Mouse (Mus musculus): ENCODE results near the gene Pla2g10.
"Not testable (repeated sequence)": the region's sequence is repeated elsewhere in the genome, so short reads cannot be mapped to it uniquely, and the experiment has no call there.

Pla2g10 gene

DNA sequence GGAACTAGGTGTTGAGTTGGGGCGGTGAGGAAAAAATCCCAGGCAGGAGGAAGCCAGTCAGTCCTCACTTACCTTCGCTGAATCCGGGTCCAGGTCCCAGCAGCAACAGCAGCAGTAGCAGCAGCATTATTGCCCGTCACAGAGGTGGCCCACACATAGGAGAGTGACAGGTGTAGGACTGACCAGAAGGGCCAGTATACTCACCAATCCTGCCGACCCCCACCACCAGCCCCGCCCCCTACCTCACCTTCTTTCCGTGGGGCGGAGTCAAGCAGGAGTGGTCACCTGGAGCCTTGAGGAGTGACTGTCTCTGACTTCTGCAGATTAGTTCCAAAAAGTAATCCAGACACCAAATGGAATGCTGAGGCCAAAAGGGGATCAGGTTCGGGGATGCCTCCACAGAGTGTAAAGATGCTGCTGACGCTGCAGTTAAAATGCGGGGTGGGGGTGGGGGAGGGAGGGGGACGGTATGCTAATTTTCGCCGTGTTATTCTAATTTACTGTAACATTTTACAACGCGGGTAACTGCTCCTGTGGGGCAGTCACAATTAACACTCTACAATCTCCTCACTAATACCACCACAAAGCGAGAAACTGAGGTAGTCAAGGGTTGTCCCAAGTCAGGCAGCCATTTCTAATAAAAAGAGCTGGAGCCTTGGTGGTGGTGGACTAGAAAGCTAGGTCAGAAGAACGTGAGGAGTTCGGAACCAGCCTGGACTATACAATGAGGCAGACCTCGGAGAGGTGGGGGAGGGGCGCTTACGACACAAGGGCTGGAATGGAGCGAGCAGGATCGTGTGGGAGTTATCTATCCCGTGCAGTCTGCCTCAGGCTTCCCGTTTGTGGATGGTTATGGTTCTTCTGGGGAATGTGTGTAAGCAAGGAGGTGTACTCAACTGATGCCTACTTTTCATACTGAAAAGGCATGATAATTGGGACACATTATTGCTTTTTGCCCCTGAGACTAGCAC, at the start of gene Pla2g10:
TSS of gene Pla2g10 (minus strand) at position 699 of the 971 bp plus-strand sequence.
- DNase-seq (ENCODE audit: low read depth, low spot score): peak; percentile 36

DNA sequence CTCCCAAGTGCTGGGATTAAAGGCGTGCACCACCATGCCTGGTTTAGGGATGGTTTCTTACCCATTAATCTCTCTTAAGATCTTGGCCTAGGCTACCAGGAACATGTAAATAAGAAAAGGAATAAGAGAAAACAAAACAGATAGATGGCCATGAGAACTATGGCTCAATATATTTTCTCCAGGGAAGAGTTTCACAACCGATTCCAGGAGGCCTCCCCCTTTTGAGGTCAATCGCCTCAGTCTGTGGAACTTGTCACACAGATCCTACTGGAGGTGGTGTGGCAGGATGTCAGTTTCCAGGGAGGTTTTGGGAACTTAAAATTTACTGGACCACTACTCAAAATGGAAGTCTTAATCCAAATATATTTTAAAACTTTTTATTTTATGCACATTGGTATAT, 43.9 kb upstream of the Pla2g10 start:
- DNase-seq (ENCODE audit: low read depth, low spot score): not testable (repeated sequence)

- not testable (repeated sequence) for DNase-seq (ENCODE audit: low read depth, low spot score)
Observed at GRCm38 (mm10) chr16:13774011-13774410, 43.2 kb upstream of the Pla2g10 start.

- DNase-seq (ENCODE audit: low read depth, low spot score): not testable (repeated sequence)
Observed at GRCm38 (mm10) chr16:13772051-13772450, 41.3 kb upstream of the Pla2g10 start.

DNA sequence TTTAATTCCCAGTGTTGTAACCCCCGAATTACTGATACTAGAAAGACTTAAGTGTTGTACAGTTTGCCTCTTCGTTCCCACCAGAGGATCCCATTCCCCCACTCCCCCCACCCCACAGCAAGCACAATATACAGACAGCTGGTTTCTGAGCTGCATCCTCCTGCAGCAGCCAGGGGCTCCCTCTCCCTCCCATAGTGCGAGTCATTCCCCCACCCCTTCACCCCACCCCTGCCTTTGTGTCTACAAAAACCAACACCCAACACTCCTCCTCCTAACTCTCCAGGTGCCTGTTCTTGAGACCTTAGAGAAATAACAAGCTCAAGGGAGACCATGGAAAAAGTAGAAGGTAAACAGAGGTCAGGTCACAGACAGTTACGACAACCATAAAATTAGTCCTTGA, 40.8 kb upstream of the Pla2g10 start:
- DNase-seq (ENCODE audit: low read depth, low spot score): not testable (repeated sequence)

DNA sequence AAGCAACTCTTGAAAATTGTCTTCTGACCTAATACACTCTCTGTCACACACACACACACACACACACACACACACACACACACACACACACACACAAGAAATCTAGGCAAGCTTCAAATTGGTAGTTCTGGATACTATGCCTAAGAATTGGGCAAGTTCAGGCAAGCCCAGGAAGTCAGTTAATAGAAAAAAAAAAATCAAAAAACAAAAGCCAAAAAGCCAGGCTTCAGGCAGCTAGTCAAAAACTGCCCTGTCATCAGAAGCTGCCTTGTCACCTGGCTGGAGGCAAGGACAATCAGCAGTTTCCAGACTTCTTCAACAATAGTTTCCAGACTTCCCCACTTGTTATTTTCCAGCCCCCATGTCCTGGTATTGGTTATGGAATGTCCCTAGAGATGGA, 35.6 kb upstream of the Pla2g10 start:
- DNase-seq (ENCODE audit: low read depth, low spot score): no peak

GRCm38 (mm10) chr16:13764519-13764918, 33.7 kb upstream of the Pla2g10 start:
- no peak for DNase-seq (ENCODE audit: low read depth, low spot score)

- DNase-seq (ENCODE audit: low read depth, low spot score): not testable (repeated sequence)
Observed at GRCm38 (mm10) chr16:13762807-13763206, 32.0 kb upstream of the Pla2g10 start.

DNA sequence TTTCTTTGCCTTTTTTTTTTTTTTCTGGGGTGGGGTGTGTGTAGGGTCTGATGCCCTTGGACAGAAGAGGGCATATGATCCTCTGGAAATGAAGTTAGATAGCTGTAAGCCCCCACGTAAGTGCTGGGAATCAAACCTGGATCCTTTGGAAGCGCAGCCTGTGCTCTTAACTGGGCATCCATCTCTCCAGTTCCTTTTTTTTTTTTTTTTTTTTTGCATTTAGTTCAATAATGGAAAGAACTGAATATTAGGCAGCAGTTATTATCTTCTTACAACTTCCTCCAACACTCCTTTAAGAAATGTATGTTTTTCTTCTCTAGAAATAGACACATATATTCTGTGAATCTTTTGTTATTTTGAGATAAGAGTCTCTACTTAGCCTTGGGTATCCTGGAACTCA, 27.0 kb upstream of the Pla2g10 start:
- no peak for DNase-seq (ENCODE audit: low read depth, low spot score)

DNA sequence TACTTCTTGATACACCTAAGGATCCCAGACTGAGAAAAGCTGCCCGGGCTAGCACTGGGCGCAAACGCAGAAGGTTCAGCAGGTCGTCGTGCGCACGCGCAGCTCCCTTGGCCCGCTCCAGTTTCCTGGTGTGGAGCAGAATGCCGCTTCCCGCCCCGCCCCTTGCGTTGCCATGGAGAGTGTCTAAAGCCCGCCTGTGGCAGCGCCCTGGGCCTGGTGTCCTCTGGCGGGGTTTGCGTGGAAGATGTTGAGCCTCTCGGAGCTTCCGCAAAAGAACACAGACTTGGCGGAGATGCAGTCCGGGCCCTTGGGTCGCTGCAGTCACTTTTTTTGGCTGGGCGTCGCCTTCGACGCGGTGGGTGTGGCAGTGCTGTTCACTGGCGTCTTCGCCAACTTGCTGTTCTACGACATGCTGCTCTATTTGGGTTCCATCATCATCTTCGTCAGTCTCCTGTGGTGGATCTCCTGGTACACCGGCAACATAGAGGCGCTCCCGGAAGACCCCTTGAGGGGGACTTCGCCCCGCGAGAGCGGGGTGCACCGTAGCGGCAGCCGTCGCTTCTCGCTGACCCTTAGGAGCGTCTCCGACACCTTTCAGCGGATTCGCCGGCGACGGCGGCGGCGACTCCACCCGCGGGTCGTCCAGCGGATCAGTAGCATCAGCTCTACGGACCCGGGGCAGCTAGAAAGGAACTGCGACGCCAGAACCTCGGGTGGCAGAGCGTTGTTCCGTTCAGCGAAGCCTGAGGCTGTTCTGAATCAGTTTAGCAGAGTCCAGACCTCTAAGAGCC, 23.8 kb upstream of the Pla2g10 start:
- DNase-seq (ENCODE audit: low read depth, low spot score): peak; percentile 95

DNA sequence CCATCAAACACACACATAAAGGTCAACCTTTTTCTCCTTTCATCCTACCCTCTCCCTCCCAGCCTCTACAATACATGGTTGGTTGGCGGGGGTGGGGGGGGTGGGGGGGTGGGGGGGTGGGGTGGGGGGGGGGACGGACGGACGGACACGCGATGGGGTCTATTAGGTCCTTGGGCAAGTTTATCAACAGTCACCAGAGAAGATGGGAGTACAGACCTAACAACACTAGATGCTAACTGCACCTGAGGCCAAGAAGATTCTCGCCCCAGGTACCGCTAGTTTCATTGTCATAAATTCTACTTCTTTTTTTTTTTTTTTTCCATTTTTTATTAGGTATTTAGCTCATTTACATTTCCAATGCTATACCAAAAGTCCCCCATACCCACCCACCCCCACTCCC, 23.2 kb upstream of the Pla2g10 start:
- no peak for DNase-seq (ENCODE audit: low read depth, low spot score)

GRCm38 (mm10) chr16:13750626-13751025, 19.8 kb upstream of the Pla2g10 start:
- no peak for DNase-seq (ENCODE audit: low read depth, low spot score)

GRCm38 (mm10) chr16:13749981-13750380, 19.2 kb upstream of the Pla2g10 start:
- DNase-seq (ENCODE audit: low read depth, low spot score): no peak

- no peak for DNase-seq (ENCODE audit: low read depth, low spot score)
Observed at GRCm38 (mm10) chr16:13749306-13749705, 18.5 kb upstream of the Pla2g10 start.

DNA sequence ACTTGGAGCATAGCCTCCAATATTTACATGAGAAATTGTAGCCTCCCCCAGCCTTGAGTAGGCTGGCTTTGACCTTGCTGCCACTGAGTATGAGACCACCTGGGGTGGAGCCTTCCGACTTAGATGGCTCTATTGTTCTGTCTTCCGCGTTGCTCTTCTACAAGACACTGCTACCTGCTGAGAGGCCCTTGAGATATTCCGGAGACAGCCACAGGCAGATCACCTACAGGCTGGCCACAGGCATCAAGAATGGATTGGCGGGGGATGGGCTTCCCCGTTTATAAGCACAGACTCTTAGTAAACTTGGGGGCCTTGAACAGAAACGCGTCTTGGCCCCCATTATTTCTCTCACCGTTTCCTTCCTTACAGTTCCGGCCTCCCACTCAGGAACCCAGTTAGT, 18.0 kb upstream of the Pla2g10 start:
- DNase-seq (ENCODE audit: low read depth, low spot score): not testable (repeated sequence)

DNA sequence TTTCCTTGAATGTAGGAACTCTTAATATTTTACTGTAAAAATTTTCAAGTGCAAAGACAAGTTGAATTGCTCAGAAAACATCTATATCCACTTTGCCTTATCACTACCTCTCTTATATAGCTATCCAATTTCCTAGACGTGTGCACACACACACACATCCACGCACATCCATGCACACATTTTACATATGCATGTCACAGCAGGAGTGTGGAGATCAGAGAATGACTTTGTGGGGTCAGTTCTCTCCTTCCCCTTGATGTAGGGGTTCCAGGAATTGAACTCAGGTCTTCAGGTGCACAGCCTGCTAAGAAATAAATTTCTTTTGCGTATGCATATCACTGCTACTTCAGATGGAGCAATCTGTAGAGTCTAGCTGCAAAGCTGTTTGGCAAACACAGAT, 17.3 kb upstream of the Pla2g10 start:
- no peak for DNase-seq (ENCODE audit: low read depth, low spot score)

GRCm38 (mm10) chr16:13747708-13748107, 16.9 kb upstream of the Pla2g10 start:
- no peak for DNase-seq (ENCODE audit: low read depth, low spot score)

GRCm38 (mm10) chr16:13740844-13741243, 10.1 kb upstream of the Pla2g10 start:
- DNase-seq (ENCODE audit: low read depth, low spot score): no peak

DNA sequence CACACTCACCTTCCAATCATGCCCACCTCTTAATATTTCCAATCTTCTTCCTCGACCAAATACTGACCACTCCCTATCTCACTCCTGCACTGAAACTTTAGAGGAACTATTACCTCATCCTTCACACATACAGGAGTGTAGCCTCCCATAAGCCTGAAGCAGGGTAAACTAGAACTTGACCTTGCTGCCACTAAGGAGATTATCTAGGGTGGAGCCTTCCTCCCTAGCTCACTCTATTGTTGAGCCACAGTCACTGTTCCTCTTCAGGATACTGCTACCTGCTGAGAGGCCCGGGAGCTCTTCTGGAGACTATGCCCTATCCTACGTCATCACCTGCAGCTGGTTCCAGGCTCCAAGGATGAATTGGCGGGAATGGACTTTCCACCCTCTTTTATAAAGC, 8.3 kb upstream of the Pla2g10 start:
- DNase-seq (ENCODE audit: low read depth, low spot score): not testable (repeated sequence)

GRCm38 (mm10) chr16:13735977-13736376, 5.2 kb upstream of the Pla2g10 start:
- DNase-seq (ENCODE audit: low read depth, low spot score): no peak

- DNase-seq (ENCODE audit: low read depth, low spot score): peak; percentile 71
Observed at GRCm38 (mm10) chr16:13733518-13734137, 2.8 kb upstream of the Pla2g10 start.

- DNase-seq (ENCODE audit: low read depth, low spot score): no peak
Observed at GRCm38 (mm10) chr16:13732786-13733185, 2.0 kb upstream of the Pla2g10 start.
